Mouse (Mus musculus): ENCODE results near the gene Kcng4. TPM values are rescaled to one million over a fixed set of nuclear protein-coding genes. Genes with fewer than 3 reads are reported as not detected.

The Kcng4 gene
- total and polyA plus RNA-seq, 2 experiments from 2014 or later = 0.10 TPM; not detected in 1

DNA sequence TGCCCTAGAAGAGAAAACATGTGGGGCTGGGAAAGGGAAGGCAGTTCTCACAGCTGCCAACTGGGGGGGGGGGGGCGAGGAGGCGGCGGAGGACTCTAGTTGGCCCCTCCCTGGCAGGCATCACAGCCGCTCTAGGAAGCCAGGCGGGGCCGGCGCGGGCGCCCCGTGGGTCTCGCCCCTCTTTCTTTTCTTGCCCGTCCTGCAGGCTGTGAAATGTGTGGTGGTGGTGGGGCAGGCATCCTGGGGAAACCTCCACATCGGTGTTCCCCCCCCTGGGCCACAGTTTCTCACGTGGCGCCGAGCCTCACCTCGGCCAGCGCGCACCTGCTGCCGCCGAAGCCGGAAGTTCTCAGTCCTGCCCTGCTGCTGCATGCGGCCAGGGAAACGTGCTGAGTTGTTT lies 49.6 kb downstream of the Kcng4 start:
- Histone ChIP-seq H3K27ac (ENCODE audit: low read depth) (no peak overlapping the region), H3K9ac (replicated peaks; ENCODE audit: low read depth, low read length) (no peak overlapping the region), H3K4me3 (ENCODE audit: low read depth, low read length) (peak overlapping the region; percentile 35), H3K9me3 (replicated peaks; ENCODE audit: control insufficient read depth, low read length) (no peaks in the 10 kb centered on the region), H3K4me2 (ENCODE audit: low read depth, low read length) (peak overlapping the region; percentile 54), H3K27me3 (ENCODE audit: control insufficient read depth, insufficient read depth, low read length) (no peaks in the 10 kb centered on the region), H3K36me3 (replicated peaks; ENCODE audit: control insufficient read depth, insufficient read depth, low read length) (no peaks in the 10 kb centered on the region), H3K4me1 (ENCODE audit: control insufficient read depth, insufficient read depth) (no peaks in the 10 kb centered on the region)
- ATAC-seq (ENCODE audit: insufficient read depth, low read depth) = peak; percentile 41; the same call in 1 of the 2 replicates
- no peak for DNase-seq (ENCODE audit: low spot score)
- TF ChIP-seq CTCF (IDR thresholded peaks at IDR 0.05; ENCODE audit: low read depth) (no peak), EP300 (IDR thresholded peaks at IDR 0.05; ENCODE audit: low read depth) (no peak)
- WGBS = 19% methylated on average over 24 of the region's 24 CpGs

DNA sequence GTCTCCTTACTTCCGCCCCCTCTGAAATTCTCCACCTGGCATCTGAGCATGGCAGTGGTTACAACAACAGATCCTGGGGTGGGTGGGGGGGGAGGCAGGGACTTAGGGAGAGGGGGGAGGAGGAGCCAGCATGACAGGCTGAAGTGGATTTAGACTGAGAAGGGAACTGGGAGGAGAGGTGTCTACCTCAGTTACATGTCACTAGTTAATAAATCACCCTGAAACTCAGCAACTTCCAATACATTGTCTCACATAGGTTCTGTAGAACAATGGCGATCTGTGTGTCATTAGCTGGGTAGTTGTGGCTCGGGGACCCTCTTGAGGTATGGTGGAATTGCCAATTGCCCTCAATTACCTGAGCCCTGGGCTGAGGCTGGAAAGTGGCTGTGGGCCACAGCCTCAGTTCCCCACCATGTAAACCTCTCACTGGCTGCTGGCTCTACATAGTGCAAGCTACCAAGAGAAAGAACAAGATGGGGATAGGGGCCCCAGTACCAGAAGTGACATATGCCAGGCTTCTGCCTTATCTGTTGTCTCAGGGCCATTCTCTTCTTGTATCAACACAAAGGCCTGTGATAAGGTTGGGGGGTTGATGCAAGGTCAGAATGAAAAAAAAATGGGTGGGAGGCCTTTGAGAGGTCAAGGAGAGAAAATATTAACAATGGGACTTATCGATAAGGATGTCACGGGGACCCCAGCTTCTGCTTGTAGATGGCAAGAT lies 54.9 kb downstream of the Kcng4 start:
- Histone ChIP-seq H3K27ac (ENCODE audit: low read depth) (no peak overlapping the region), H3K36me3 (replicated peaks; ENCODE audit: control insufficient read depth, insufficient read depth, low read length) (no peaks in the 10 kb centered on the region), H3K4me1 (ENCODE audit: control insufficient read depth, insufficient read depth) (no peaks in the 10 kb centered on the region), H3K9me3 (replicated peaks; ENCODE audit: control insufficient read depth, low read length) (no peaks in the 10 kb centered on the region), H3K9ac (replicated peaks; ENCODE audit: low read depth, low read length) (no peak overlapping the region), H3K27me3 (ENCODE audit: control insufficient read depth, insufficient read depth, low read length) (0 out of 2 replicates have a peak, but pooled peaks cover 12% of the 10 kb centered on the region), H3K4me3 (ENCODE audit: low read depth, low read length) (no peak overlapping the region), H3K4me2 (ENCODE audit: low read depth, low read length) (no peak overlapping the region)
- ATAC-seq (ENCODE audit: insufficient read depth, low read depth) (no peak; the same call in 1 of the 2 replicates), DNase-seq (ENCODE audit: low spot score) (no peak)
- WGBS = 54% methylated on average over 5 of the region's 5 CpGs
- TF ChIP-seq CTCF (IDR thresholded peaks at IDR 0.05; ENCODE audit: low read depth) = no peak
- no peak for TF ChIP-seq EP300 (IDR thresholded peaks at IDR 0.05; ENCODE audit: low read depth)

DNA sequence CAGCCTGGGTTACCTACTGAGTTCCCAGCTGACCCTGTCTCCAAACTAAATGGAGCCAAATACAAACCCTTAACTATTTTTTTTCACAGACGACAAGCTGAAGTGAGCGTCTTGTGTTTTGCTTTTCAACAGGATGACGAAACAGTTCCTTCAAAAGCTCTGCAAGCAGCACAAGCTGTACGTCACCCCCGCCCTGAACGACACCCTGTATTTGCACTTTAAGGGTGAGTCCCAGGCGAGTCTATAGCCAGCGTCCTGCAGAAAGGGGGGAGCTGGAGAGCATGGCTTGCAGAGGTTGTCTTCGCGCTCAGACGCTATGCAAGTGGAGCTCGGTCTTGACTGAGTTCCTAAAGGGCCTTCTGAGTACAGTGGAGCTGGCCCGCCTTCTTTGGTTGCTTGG lies 56.4 kb downstream of the Kcng4 start:
- DNase-seq (ENCODE audit: low spot score) = no peak
- no peak overlapping the region for H3K4me2 ChIP-seq (ENCODE audit: low read depth, low read length)
- no peak overlapping the region for H3K9ac ChIP-seq (replicated peaks; ENCODE audit: low read depth, low read length)
- H3K27me3 ChIP-seq (ENCODE audit: control insufficient read depth, insufficient read depth, low read length) = 0 out of 2 replicates have a peak, but pooled peaks cover 12% of the 10 kb centered on the region
- peaks cover 6% of the 10 kb centered on the region; the same call in 1 of the 2 replicates for H3K4me1 ChIP-seq (ENCODE audit: control insufficient read depth, insufficient read depth)
- no peak for ATAC-seq (ENCODE audit: insufficient read depth, low read depth)
- H3K4me3 ChIP-seq (ENCODE audit: low read depth, low read length) = no peak overlapping the region
- no peak overlapping the region for H3K27ac ChIP-seq (ENCODE audit: low read depth)
- no peaks in the 10 kb centered on the region for H3K9me3 ChIP-seq (replicated peaks; ENCODE audit: control insufficient read depth, low read length)
- TF ChIP-seq CTCF (IDR thresholded peaks at IDR 0.05; ENCODE audit: low read depth) (no peak), EP300 (IDR thresholded peaks at IDR 0.05; ENCODE audit: low read depth) (no peak)
- H3K36me3 ChIP-seq (replicated peaks; ENCODE audit: control insufficient read depth, insufficient read depth, low read length) = no peaks in the 10 kb centered on the region
- WGBS = 61% methylated on average over 13 of the region's 13 CpGs

DNA sequence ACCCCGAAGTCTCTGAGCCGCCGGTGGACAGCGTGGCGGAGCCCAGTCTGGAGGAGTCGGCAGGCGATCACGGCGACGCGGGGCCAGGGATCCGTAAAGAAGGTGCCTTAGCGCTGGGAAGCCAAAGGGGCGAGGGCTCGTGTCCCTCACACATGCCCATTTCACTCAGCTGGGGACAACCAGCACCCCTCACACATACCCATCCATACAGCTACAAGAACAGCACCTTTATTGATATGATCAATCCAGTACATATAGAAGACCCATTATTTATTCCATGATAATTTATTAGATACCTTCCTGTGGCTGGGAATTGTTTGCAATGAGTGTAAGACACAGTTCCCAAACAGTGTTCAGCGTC lies 60.1 kb downstream of the Kcng4 start:
- DNase-seq (ENCODE audit: low spot score) = no peak
- Histone ChIP-seq H3K9ac (replicated peaks; ENCODE audit: low read depth, low read length) (peak overlapping the region; percentile 71; the same call in 1 of the 2 replicates), H3K4me1 (ENCODE audit: control insufficient read depth, insufficient read depth) (peaks cover 10% of the 10 kb centered on the region; the same call in 1 of the 2 replicates), H3K4me3 (ENCODE audit: low read depth, low read length) (peak overlapping the region; percentile 78), H3K36me3 (replicated peaks; ENCODE audit: control insufficient read depth, insufficient read depth, low read length) (no peaks in the 10 kb centered on the region), H3K9me3 (replicated peaks; ENCODE audit: control insufficient read depth, low read length) (no peaks in the 10 kb centered on the region), H3K27me3 (ENCODE audit: control insufficient read depth, insufficient read depth, low read length) (0 out of 2 replicates have a peak, but pooled peaks cover 12% of the 10 kb centered on the region), H3K4me2 (ENCODE audit: low read depth, low read length) (peak overlapping the region; percentile 81), H3K27ac (ENCODE audit: low read depth) (no peak overlapping the region)
- WGBS = 2% methylated on average over 15 of the region's 16 CpGs
- TF ChIP-seq EP300 (IDR thresholded peaks at IDR 0.05; ENCODE audit: low read depth) (no peak), CTCF (IDR thresholded peaks at IDR 0.05; ENCODE audit: low read depth) (no peak)
- ATAC-seq (ENCODE audit: insufficient read depth, low read depth) = no peak

DNA sequence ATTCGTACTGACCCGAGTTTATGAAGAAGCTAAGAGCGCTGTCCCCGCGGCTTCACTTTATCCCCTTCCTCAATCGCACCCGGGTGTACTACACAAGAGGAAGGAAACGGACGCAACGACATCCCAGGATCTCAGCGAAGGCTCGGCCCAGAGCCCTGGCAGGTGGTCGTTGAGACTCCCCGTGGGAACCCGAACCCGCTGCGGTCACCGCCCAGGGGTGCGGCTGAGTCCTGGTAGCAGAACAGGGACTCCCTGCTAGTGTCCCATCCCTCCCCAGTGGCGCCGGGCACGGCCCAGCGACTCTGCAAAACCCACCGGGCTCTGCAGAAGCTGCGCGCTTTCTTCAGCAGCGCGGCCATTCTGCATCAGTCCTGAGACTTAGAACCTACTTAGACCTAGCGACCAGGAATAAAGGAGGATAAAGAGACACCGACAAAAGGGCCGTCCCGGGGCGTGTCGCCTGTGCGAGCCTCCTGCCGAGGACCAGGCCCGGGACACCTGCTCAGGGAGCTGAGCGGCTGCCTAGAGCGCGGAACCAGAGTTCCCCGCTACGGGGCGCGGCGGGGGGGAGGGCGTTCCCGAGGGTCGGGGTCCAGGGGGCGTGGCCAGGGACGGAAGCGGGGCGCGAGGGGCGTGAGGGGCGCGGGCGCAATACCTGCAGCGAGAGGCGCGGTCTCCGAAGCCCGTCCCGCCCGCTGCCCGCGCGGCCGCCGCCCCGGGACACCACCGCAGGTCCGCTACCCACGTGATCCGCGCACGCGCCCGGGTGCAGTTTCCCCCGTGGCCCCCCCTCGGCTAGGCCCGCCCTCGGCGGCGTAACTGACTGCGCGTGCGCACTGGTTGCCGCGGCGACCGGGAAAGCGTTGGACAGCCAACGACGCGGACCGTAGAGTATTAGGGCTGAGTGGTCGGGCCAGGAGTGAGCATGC lies 60.8 kb downstream of the Kcng4 start, which contains the start of the genes Hsdl1 and Dnaaf1:
Gene Hsdl1 (minus strand): TSS at position 747 of the 929 bp plus-strand sequence.
Gene Dnaaf1 (plus strand): TSS at position 799 of the 929 bp plus-strand sequence.
- DNase-seq (ENCODE audit: low spot score) = peak; percentile 88
- TF ChIP-seq CTCF (IDR thresholded peaks at IDR 0.05; ENCODE audit: low read depth) = no peak; the same call in 1 of the 2 replicates
- no peak for TF ChIP-seq EP300 (IDR thresholded peaks at IDR 0.05; ENCODE audit: low read depth)
- WGBS = under 1% methylated on average over 82 of the region's 97 CpGs
- ATAC-seq (ENCODE audit: insufficient read depth, low read depth) = peak; percentile 90
- Histone ChIP-seq H3K4me2 (ENCODE audit: low read depth, low read length) (peak within 1 kb of the TSS; percentile 81), H3K4me3 (ENCODE audit: low read depth, low read length) (peak within 1 kb of the TSS; percentile 78), H3K27me3 (ENCODE audit: control insufficient read depth, insufficient read depth, low read length) (0 out of 2 replicates have a peak, but pooled peaks cover 12% of the 10 kb centered on the region), H3K27ac (ENCODE audit: low read depth) (peak within 1 kb of the TSS; percentile 12; the same call in 1 of the 2 replicates), H3K36me3 (replicated peaks; ENCODE audit: control insufficient read depth, insufficient read depth, low read length) (no peaks in the 10 kb centered on the region), H3K9ac (replicated peaks; ENCODE audit: low read depth, low read length) (peak within 1 kb of the TSS; percentile 71), H3K9me3 (replicated peaks; ENCODE audit: control insufficient read depth, low read length) (no peaks in the 10 kb centered on the region), H3K4me1 (ENCODE audit: control insufficient read depth, insufficient read depth) (peaks cover 10% of the 10 kb centered on the region; the same call in 1 of the 2 replicates)

Other genes starting within 250 kb of the Kcng4 start
- gene Mlycd, start 240.8 kb downstream of the Kcng4 start, total RNA-seq (2014; rRNA removed; ENCODE audit: low replicate concordance) = 72.2 and 109 TPM in 2 replicates
- gene Mlycd, start 240.8 kb downstream of the Kcng4 start, polyA plus RNA-seq (2015; fragmentation: Nextera tagmentation; extraction: Ambion mirVana) = 75.1 and 77.5 TPM in 2 replicates
- gene Osgin1, start 201.6 kb downstream of the Kcng4 start, total RNA-seq (2014; rRNA removed; ENCODE audit: low replicate concordance) = not detected in 2 replicates
- 0.38 and 1.0 TPM in 2 replicates for gene Osgin1, start 201.6 kb downstream of the Kcng4 start, polyA plus RNA-seq (2015; fragmentation: Nextera tagmentation; extraction: Ambion mirVana)
- gene Necab2, start 189.0 kb downstream of the Kcng4 start, total RNA-seq (2014; rRNA removed; ENCODE audit: low replicate concordance) = not detected in 2 replicates
- gene Necab2, start 189.0 kb downstream of the Kcng4 start, polyA plus RNA-seq (2015; fragmentation: Nextera tagmentation; extraction: Ambion mirVana) = 0.07 TPM in 1 of 2 replicates, not detected in the other
- gene Slc38a8, start 134.0 kb downstream of the Kcng4 start, total RNA-seq (2014; rRNA removed; ENCODE audit: low replicate concordance) = not detected in 2 replicates
- gene Slc38a8, start 134.0 kb downstream of the Kcng4 start, polyA plus RNA-seq (2015; fragmentation: Nextera tagmentation; extraction: Ambion mirVana) = not detected in 2 replicates
- 62.1 and 68.7 TPM in 2 replicates for gene Mbtps1, start 76.9 kb downstream of the Kcng4 start, total RNA-seq (2014; rRNA removed; ENCODE audit: low replicate concordance)
- gene Mbtps1, start 76.9 kb downstream of the Kcng4 start, polyA plus RNA-seq (2015; fragmentation: Nextera tagmentation; extraction: Ambion mirVana) = 36.9 and 37.1 TPM in 2 replicates
- 25.0 and 36.3 TPM in 2 replicates for gene Hsdl1, start 60.5 kb downstream of the Kcng4 start, total RNA-seq (2014; rRNA removed; ENCODE audit: low replicate concordance)
- gene Hsdl1, start 60.5 kb downstream of the Kcng4 start, polyA plus RNA-seq (2015; fragmentation: Nextera tagmentation; extraction: Ambion mirVana) = 20.6 and 21.2 TPM in 2 replicates
- gene Dnaaf1, start 60.4 kb downstream of the Kcng4 start, total RNA-seq (2014; rRNA removed; ENCODE audit: low replicate concordance) = not detected in 2 replicates
- gene Dnaaf1, start 60.4 kb downstream of the Kcng4 start, polyA plus RNA-seq (2015; fragmentation: Nextera tagmentation; extraction: Ambion mirVana) = 0.07 and 0.41 TPM in 2 replicates
- 5.3 and 5.6 TPM in 2 replicates for gene Taf1c, start 30.5 kb downstream of the Kcng4 start, total RNA-seq (2014; rRNA removed; ENCODE audit: low replicate concordance)
- 3.4 and 3.7 TPM in 2 replicates for gene Taf1c, start 30.5 kb downstream of the Kcng4 start, polyA plus RNA-seq (2015; fragmentation: Nextera tagmentation; extraction: Ambion mirVana)
- gene Adad2, start 22.9 kb downstream of the Kcng4 start, total RNA-seq (2014; rRNA removed; ENCODE audit: low replicate concordance) = not detected in 2 replicates
- gene Adad2, start 22.9 kb downstream of the Kcng4 start, polyA plus RNA-seq (2015; fragmentation: Nextera tagmentation; extraction: Ambion mirVana) = not detected in 2 replicates
- 44.1 and 55.0 TPM in 2 replicates for gene Wfdc1, start 30.7 kb upstream of the Kcng4 start, total RNA-seq (2014; rRNA removed; ENCODE audit: low replicate concordance)
- 21.0 and 22.4 TPM in 2 replicates for gene Wfdc1, start 30.7 kb upstream of the Kcng4 start, polyA plus RNA-seq (2015; fragmentation: Nextera tagmentation; extraction: Ambion mirVana)
- gene Atp2c2, start 64.3 kb upstream of the Kcng4 start, total RNA-seq (2014; rRNA removed; ENCODE audit: low replicate concordance) = not detected in 2 replicates
- 0.12 and 0.21 TPM in 2 replicates for gene Atp2c2, start 64.3 kb upstream of the Kcng4 start, polyA plus RNA-seq (2015; fragmentation: Nextera tagmentation; extraction: Ambion mirVana)
- gene Tldc1, start 142.7 kb upstream of the Kcng4 start, total RNA-seq (2014; rRNA removed; ENCODE audit: low replicate concordance) = 17.7 and 28.6 TPM in 2 replicates
- 12.1 and 14.2 TPM in 2 replicates for gene Tldc1, start 142.7 kb upstream of the Kcng4 start, polyA plus RNA-seq (2015; fragmentation: Nextera tagmentation; extraction: Ambion mirVana)
- gene Cotl1, start 204.9 kb upstream of the Kcng4 start, total RNA-seq (2014; rRNA removed; ENCODE audit: low replicate concordance) = 28.3 and 79.5 TPM in 2 replicates
- gene Cotl1, start 204.9 kb upstream of the Kcng4 start, polyA plus RNA-seq (2015; fragmentation: Nextera tagmentation; extraction: Ambion mirVana) = 15.4 and 22.3 TPM in 2 replicates
- 6.5 and 10.0 TPM in 2 replicates for gene Klhl36, start 226.6 kb upstream of the Kcng4 start, total RNA-seq (2014; rRNA removed; ENCODE audit: low replicate concordance)
- gene Klhl36, start 226.6 kb upstream of the Kcng4 start, polyA plus RNA-seq (2015; fragmentation: Nextera tagmentation; extraction: Ambion mirVana) = 6.7 and 6.9 TPM in 2 replicates